Mouse (Mus musculus) limb, embryonic 14.5 days (tissue): ENCODE results near the gene Rnf11. TPM values are rescaled to one million over a fixed set of nuclear protein-coding genes. Genes with fewer than 3 reads are reported as not detected.
"Not testable (repeated sequence)": the region's sequence is repeated elsewhere in the genome, so short reads cannot be mapped to it uniquely, and the experiment has no call there.

Experiments
- ATAC-seq: fragments of 200-750 bp; cut with Nextera tagmentation; 2 replicates; pipeline ENCODE4 v1.8.0; 2017; ENCODE audit warnings: low read depth, moderate number of reproducible peaks, moderate TSS enrichment; ENCODE audit not compliant: low FRiP score
- DNase-seq: peaks from one replicate; pipeline ENCODE4 v3.0.0-alpha.2; 2015; ENCODE audit warnings: low spot score
- H3K27ac ChIP-seq: fragments of 300-500 bp; sonication (generic); replicated peaks from 2 replicates; pipeline ENCODE4 v1.5.1; 2014; ENCODE audit warnings: low read depth, mild to moderate bottlenecking, low read length, moderate library complexity, mixed read lengths
- H3K27me3 ChIP-seq: fragments of 300-500 bp; sonication (generic); 2 replicates; pipeline ENCODE4 v1.6.1; 2014; ENCODE audit warnings: low read length, mixed read lengths; ENCODE audit not compliant: control insufficient read depth, insufficient read depth
- H3K36me3 ChIP-seq: fragments of 300-500 bp; sonication (generic); 2 replicates; pipeline ENCODE4 v1.6.1; 2014; ENCODE audit warnings: mild to moderate bottlenecking, low read length, moderate library complexity, mixed read lengths; ENCODE audit not compliant: control insufficient read depth, insufficient read depth
- H3K4me1 ChIP-seq: fragments of 300-500 bp; sonication (generic); 2 replicates; pipeline ENCODE4 v1.6.1; 2014; ENCODE audit warnings: antibody characterized with exemption, low read length, mixed read lengths; ENCODE audit not compliant: control insufficient read depth, insufficient read depth
- H3K4me2 ChIP-seq: fragments of 300-500 bp; sonication (generic); replicated peaks from 2 replicates; pipeline ENCODE4 v1.6.1; 2014; ENCODE audit warnings: low read depth, mild to moderate bottlenecking, low read length, moderate library complexity; ENCODE audit not compliant: severe bottlenecking
- H3K4me3 ChIP-seq: fragments of 300-500 bp; sonication (generic); replicated peaks from 2 replicates; pipeline ENCODE4 v1.5.1; 2014; ENCODE audit warnings: low read length
- H3K9ac ChIP-seq: fragments of 300-500 bp; sonication (generic); 2 replicates; pipeline ENCODE4 v1.6.1; 2014; ENCODE audit warnings: mild to moderate bottlenecking, low read depth, low read length, moderate library complexity; ENCODE audit not compliant: severe bottlenecking
- H3K9me3 ChIP-seq: fragments of 300-500 bp; sonication (generic); 2 replicates; pipeline ENCODE4 v1.6.1; 2016; ENCODE audit warnings: low read length; ENCODE audit not compliant: control insufficient read depth
- POLR2A ChIP-seq: fragments of 200-500 bp; IDR thresholded peaks from 2 replicates; pipeline ENCODE4 v1.8.0; 2012; ENCODE audit warnings: inconsistent platforms, mild to moderate bottlenecking, moderate library complexity, borderline replicate concordance; ENCODE audit not compliant: insufficient read depth, insufficient read length; ENCODE audit errors: extremely low read depth
- WGBS: fragments of 180-500 bp; shearing (Covaris S2); extraction: QIAGEN DNeasy Blood & Tissue Kit; methylation state at CpG from one replicate; pipeline ENCODE4 v1.1.7; 2014; 5-methylcytosine and 5-hydroxymethylcytosine counted together
- polyA plus RNA-seq, 2 experiments: library from polyadenylated mRNA; depleted of rRNA in 1 of 2; stranded (reverse) in 1 of 2; unstranded in 1 of 2; fragments of >200 nt; fragmentation: Nextera tagmentation in 1 of 2; extraction: Ambion mirVana in 1 of 2; gene quantifications; 2 replicates each; pipeline versions ENCODE4 v1.2.1 to v1.2.3; 2012 to 2014

Gene Rnf11
- polyA plus RNA-seq, 2 experiments, result 43.6 to 71.7 TPM

- peak overlapping the region; percentile 58 for H3K4me3 ChIP-seq
- no peak for ATAC-seq
- H3K4me2 ChIP-seq, result peak overlapping the region; percentile 93
- no peaks in the 10 kb centered on the region for H3K36me3 ChIP-seq
- no peak for TF ChIP-seq POLR2A
- H3K27ac ChIP-seq, result peak overlapping the region; percentile 52; the same call in 1 of the 2 replicates
- peak; percentile 54 for DNase-seq
- H3K9me3 ChIP-seq, result no peaks in the 10 kb centered on the region
- 54% methylated on average over 9 of the region's 9 CpGs for WGBS
- H3K27me3 ChIP-seq, result no peaks in the 10 kb centered on the region
- peaks cover 12% of the 10 kb centered on the region for H3K4me1 ChIP-seq
- H3K9ac ChIP-seq, result no peak overlapping the region
Measured at GRCm38 (mm10) chr4:109407701-109408485, 76.6 kb downstream of the Rnf11 start.

- H3K36me3 ChIP-seq, result no peaks in the 10 kb centered on the region
- peak overlapping the region; percentile 81 for H3K9ac ChIP-seq
- no peaks in the 10 kb centered on the region for H3K9me3 ChIP-seq
- H3K4me2 ChIP-seq, result peak overlapping the region; percentile 93
- H3K27me3 ChIP-seq, result no peaks in the 10 kb centered on the region
- DNase-seq (no peak), ATAC-seq (peak; percentile 49)
- H3K27ac ChIP-seq, result 0 out of 2 replicates have a peak overlapping the region, but pooled peaks have one; percentile 8
- H3K4me1 ChIP-seq, result peaks cover 12% of the 10 kb centered on the region
- 6% methylated on average over 9 of the region's 24 CpGs for WGBS
- no peak for TF ChIP-seq POLR2A
- H3K4me3 ChIP-seq, result peak overlapping the region; percentile 58
Measured at GRCm38 (mm10) chr4:109407176-109407520, 77.4 kb downstream of the Rnf11 start.

GRCm38 (mm10) chr4:109406486-109407175 lies 77.9 kb downstream of the Rnf11 start, which contains the start of gene Ttc39a:
Ttc39a (plus strand) TSS chr4:109406623.
- Histone ChIP-seq H3K4me2 (peak within 1 kb of the TSS; percentile 93), H3K9me3 (no peaks in the 10 kb centered on the region), H3K36me3 (no peaks in the 10 kb centered on the region), H3K4me1 (peaks cover 12% of the 10 kb centered on the region), H3K27me3 (no peaks in the 10 kb centered on the region), H3K9ac (peak within 1 kb of the TSS; percentile 81), H3K27ac (peak within 1 kb of the TSS; percentile 8), H3K4me3 (peak within 1 kb of the TSS; percentile 58)
- peak; percentile 30 for DNase-seq
- under 1% methylated on average over 38 of the region's 56 CpGs for WGBS
- 0 out of 2 replicates have a peak, but pooled peaks have one; percentile 19 for TF ChIP-seq POLR2A
- peak; percentile 80 for ATAC-seq

- WGBS, result 1% methylated on average over 3 of the region's 3 CpGs
- peak; percentile 48; the same call in 1 of the 2 replicates for ATAC-seq
- no peak overlapping the region; the same call in 1 of the 2 replicates for H3K27ac ChIP-seq
Measured at GRCm38 (mm10) chr4:109406054-109406485, 78.5 kb downstream of the Rnf11 start.

GRCm38 (mm10) chr4:109405415-109405814 lies 79.1 kb downstream of the Rnf11 start:
- Histone ChIP-seq H3K4me1 (peaks cover 12% of the 10 kb centered on the region), H3K9me3 (no peaks in the 10 kb centered on the region), H3K27ac (no peak overlapping the region), H3K4me3 (no peak overlapping the region), H3K36me3 (no peaks in the 10 kb centered on the region), H3K27me3 (no peaks in the 10 kb centered on the region), H3K4me2 (no peak overlapping the region), H3K9ac (no peak overlapping the region)
- ATAC-seq (no peak), DNase-seq (no peak)
- TF ChIP-seq POLR2A, result no peak
- 58% methylated on average over 8 of the region's 8 CpGs for WGBS

More at GRCm38 (mm10) chr4:109406054-109406485, 78.5 kb downstream of the Rnf11 start:
- H3K27me3 ChIP-seq, result no peaks in the 10 kb centered on the region
- peaks cover 12% of the 10 kb centered on the region for H3K4me1 ChIP-seq
- peak overlapping the region; percentile 93 for H3K4me2 ChIP-seq
- TF ChIP-seq POLR2A, result no peak
- H3K9ac ChIP-seq, result peak overlapping the region; percentile 81
- H3K36me3 ChIP-seq, result no peaks in the 10 kb centered on the region
- peak overlapping the region; percentile 58 for H3K4me3 ChIP-seq
- no peaks in the 10 kb centered on the region for H3K9me3 ChIP-seq
- peak; percentile 68 for DNase-seq

GRCm38 (mm10) chr4:109404908-109405307 lies 79.6 kb downstream of the Rnf11 start:
- not testable (repeated sequence) for H3K27me3 ChIP-seq, H3K36me3 ChIP-seq, ATAC-seq, H3K4me2 ChIP-seq, H3K27ac ChIP-seq, H3K4me3 ChIP-seq, H3K9me3 ChIP-seq, DNase-seq, H3K9ac ChIP-seq
- H3K4me1 ChIP-seq, result peaks cover 12% of the 10 kb centered on the region
- WGBS, result 87% methylated on average over 3 of the region's 3 CpGs
